Mouse (Mus musculus): Measurements from ENCODE around the gene Prpf40b. TPM values are rescaled to one million over a fixed set of nuclear protein-coding genes. Genes with fewer than 3 reads are reported as not detected.
A peak's percentile ranks its signal among the peaks of the same experiment; 100 is the strongest.

The Prpf40b gene
- polyA plus RNA-seq, 1 experiment, result 59.7 TPM

GRCm38 (mm10) chr15:99319411-99319871 lies 24.6 kb downstream of the Prpf40b start:
- no peak for TF ChIP-seq TCF3 (IDR thresholded peaks at IDR 0.05; ENCODE audit: insufficient read length, low read depth)
- no peak for TF ChIP-seq CEBPB (IDR thresholded peaks at IDR 0.05; ENCODE audit: insufficient read depth, poor library complexity, severe bottlenecking)
- TF ChIP-seq MYOD1 (IDR thresholded peaks at IDR 0.05; ENCODE audit: control insufficient read depth in 1 of 3, insufficient read length in 2 of 3, low read depth in 2 of 3), result no peak
- TF ChIP-seq TCF12 (IDR thresholded peaks at IDR 0.05; ENCODE audit: insufficient read depth, poor library complexity, severe bottlenecking), result no peak
- no peak for TF ChIP-seq REST (IDR thresholded peaks at IDR 0.05; ENCODE audit: insufficient read depth, insufficient read length)
- TF ChIP-seq POLR2AphosphoS2 (IDR thresholded peaks at IDR 0.05; ENCODE audit: insufficient read length, low read depth), result no peak
- TF ChIP-seq MAX (IDR thresholded peaks at IDR 0.05; ENCODE audit: low read depth), result no peak
- no peak for TF ChIP-seq USF1 (IDR thresholded peaks at IDR 0.05; ENCODE audit: low read depth)
- no peak for TF ChIP-seq POLR2A (IDR thresholded peaks at IDR 0.05; ENCODE audit: insufficient read length, low read depth)
- TF ChIP-seq SRF (IDR thresholded peaks at IDR 0.05; ENCODE audit: control insufficient read depth, insufficient read length, low read depth), result no peak
- TF ChIP-seq MYOG (IDR thresholded peaks at IDR 0.05; ENCODE audit: control insufficient read depth in 1 of 3, insufficient read depth in 1 of 3, insufficient read length in 2 of 3, low read depth in 2 of 3), result no peak
- TF ChIP-seq E2F4 (IDR thresholded peaks at IDR 0.05; ENCODE audit: insufficient read depth), result no peak
- peaks cover 81% of the 10 kb centered on the region for H3K36me3 ChIP-seq (ENCODE audit: control insufficient read depth, insufficient read depth)
- no peak overlapping the region for H3K4me3 ChIP-seq
- H3K4me2 ChIP-seq (ENCODE audit: low read depth), result no peak overlapping the region
- no peaks in the 10 kb centered on the region for H3K79me2 ChIP-seq (ENCODE audit: control insufficient read depth, insufficient read depth)
- H3ac ChIP-seq (ENCODE audit: control insufficient read depth, insufficient read length), result no peak overlapping the region
- H3K27me3 ChIP-seq (ENCODE audit: control insufficient read depth, insufficient read depth, insufficient read length), result no peaks in the 10 kb centered on the region

GRCm38 (mm10) chr15:99320168-99320674 lies 25.3 kb downstream of the Prpf40b start:
- no peak for TF ChIP-seq SRF (IDR thresholded peaks at IDR 0.05; ENCODE audit: control insufficient read depth, insufficient read length, low read depth)
- no peak for TF ChIP-seq MAX (IDR thresholded peaks at IDR 0.05; ENCODE audit: low read depth)
- Histone ChIP-seq H3K36me3 (ENCODE audit: control insufficient read depth, insufficient read depth) (peaks cover 84% of the 10 kb centered on the region), H3K4me3 (no peak overlapping the region), H3ac (ENCODE audit: control insufficient read depth, insufficient read length) (no peak overlapping the region), H3K79me2 (ENCODE audit: control insufficient read depth, insufficient read depth) (no peaks in the 10 kb centered on the region), H3K4me2 (ENCODE audit: low read depth) (no peak overlapping the region), H3K27me3 (ENCODE audit: control insufficient read depth, insufficient read depth, insufficient read length) (no peaks in the 10 kb centered on the region)

GRCm38 (mm10) chr15:99320978-99321377 lies 26.1 kb downstream of the Prpf40b start:
- TF ChIP-seq REST (IDR thresholded peaks at IDR 0.05; ENCODE audit: insufficient read depth, insufficient read length) (no peak), MYOG (IDR thresholded peaks at IDR 0.05; ENCODE audit: control insufficient read depth in 1 of 3, insufficient read depth in 1 of 3, insufficient read length in 2 of 3, low read depth in 2 of 3) (no peak), POLR2AphosphoS2 (IDR thresholded peaks at IDR 0.05; ENCODE audit: insufficient read length, low read depth) (peak; percentile 41)
- Histone ChIP-seq H3K27me3 (ENCODE audit: control insufficient read depth, insufficient read depth, insufficient read length) (no peaks in the 10 kb centered on the region), H3ac (ENCODE audit: control insufficient read depth, insufficient read length) (no peak overlapping the region), H3K36me3 (ENCODE audit: control insufficient read depth, insufficient read depth) (peaks cover 87% of the 10 kb centered on the region), H3K79me2 (ENCODE audit: control insufficient read depth, insufficient read depth) (no peaks in the 10 kb centered on the region), H3K4me2 (ENCODE audit: low read depth) (no peak overlapping the region), H3K4me3 (no peak overlapping the region)

GRCm38 (mm10) chr15:99324151-99324550 lies 29.3 kb downstream of the Prpf40b start:
- H3K36me3 ChIP-seq (ENCODE audit: control insufficient read depth, insufficient read depth), result peaks cover 92% of the 10 kb centered on the region
- H3K4me2 ChIP-seq (ENCODE audit: low read depth), result no peak overlapping the region
- no peaks in the 10 kb centered on the region for H3K27me3 ChIP-seq (ENCODE audit: control insufficient read depth, insufficient read depth, insufficient read length)
- no peak overlapping the region for H3ac ChIP-seq (ENCODE audit: control insufficient read depth, insufficient read length)
- no peak overlapping the region for H3K4me3 ChIP-seq
- H3K79me2 ChIP-seq (ENCODE audit: control insufficient read depth, insufficient read depth), result no peaks in the 10 kb centered on the region
- no peak for TF ChIP-seq MAX (IDR thresholded peaks at IDR 0.05; ENCODE audit: low read depth)

GRCm38 (mm10) chr15:99325598-99325997 lies 30.7 kb downstream of the Prpf40b start:
- Histone ChIP-seq H3K27me3 (ENCODE audit: control insufficient read depth, insufficient read depth, insufficient read length) (no peaks in the 10 kb centered on the region), H3K4me3 (no peak overlapping the region), H3K4me2 (ENCODE audit: low read depth) (no peak overlapping the region), H3K79me2 (ENCODE audit: control insufficient read depth, insufficient read depth) (no peaks in the 10 kb centered on the region), H3ac (ENCODE audit: control insufficient read depth, insufficient read length) (no peak overlapping the region), H3K36me3 (ENCODE audit: control insufficient read depth, insufficient read depth) (peaks cover 83% of the 10 kb centered on the region)
- TF ChIP-seq USF1 (IDR thresholded peaks at IDR 0.05; ENCODE audit: low read depth), result no peak
- TF ChIP-seq TCF12 (IDR thresholded peaks at IDR 0.05; ENCODE audit: insufficient read depth, poor library complexity, severe bottlenecking), result no peak
- TF ChIP-seq CEBPB (IDR thresholded peaks at IDR 0.05; ENCODE audit: insufficient read depth, poor library complexity, severe bottlenecking), result no peak
- TF ChIP-seq POLR2AphosphoS2 (IDR thresholded peaks at IDR 0.05; ENCODE audit: insufficient read length, low read depth), result no peak
- no peak for TF ChIP-seq MYOD1 (IDR thresholded peaks at IDR 0.05; ENCODE audit: control insufficient read depth in 1 of 3, insufficient read length in 2 of 3, low read depth in 2 of 3)
- no peak for TF ChIP-seq E2F4 (IDR thresholded peaks at IDR 0.05; ENCODE audit: insufficient read depth)
- no peak for TF ChIP-seq MYOG (IDR thresholded peaks at IDR 0.05; ENCODE audit: control insufficient read depth in 1 of 3, insufficient read depth in 1 of 3, insufficient read length in 2 of 3, low read depth in 2 of 3)
- no peak for TF ChIP-seq REST (IDR thresholded peaks at IDR 0.05; ENCODE audit: insufficient read depth, insufficient read length)
- no peak for TF ChIP-seq MAX (IDR thresholded peaks at IDR 0.05; ENCODE audit: low read depth)
- no peak for TF ChIP-seq SRF (IDR thresholded peaks at IDR 0.05; ENCODE audit: control insufficient read depth, insufficient read length, low read depth)
- no peak for TF ChIP-seq TCF3 (IDR thresholded peaks at IDR 0.05; ENCODE audit: insufficient read length, low read depth)
- no peak for TF ChIP-seq POLR2A (IDR thresholded peaks at IDR 0.05; ENCODE audit: insufficient read length, low read depth)
